Mouse (Mus musculus): ENCODE measurements around the gene Hectd1. TPM values are rescaled to one million over a fixed set of nuclear protein-coding genes. Genes with fewer than 3 reads are reported as not detected.

The Hectd1 gene
- total RNA-seq, 2 experiments from 2014 or later = 95.8 to 97.3 TPM

DNA sequence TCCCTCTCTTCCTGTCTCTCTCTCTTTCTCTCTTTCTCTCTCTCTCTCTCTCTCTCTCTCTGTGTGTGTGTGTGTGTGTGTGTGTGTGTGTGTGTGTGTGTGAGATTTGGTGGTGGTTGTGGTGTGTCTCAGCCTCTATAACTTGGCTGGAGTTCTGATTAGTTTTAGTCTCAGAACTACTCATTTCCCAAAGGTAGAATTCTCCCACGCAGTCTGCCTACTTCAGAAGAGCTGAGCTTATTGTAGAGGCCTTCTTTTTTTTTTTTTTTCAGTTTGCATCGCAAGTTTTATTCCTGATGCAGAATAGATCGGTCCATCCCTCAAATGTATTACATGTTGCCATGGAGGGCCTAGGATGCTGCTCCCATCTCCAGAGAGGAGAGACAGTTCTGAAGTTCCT, 119.6 kb downstream of the Hectd1 start:
- intact Hi-C loops (cut with DNase I) = loop anchor here (2.0 kb wide), 1 partner anchor 19 kb away; no protein-coding TSS in a partner anchor
- no peak for DNase-seq

DNA sequence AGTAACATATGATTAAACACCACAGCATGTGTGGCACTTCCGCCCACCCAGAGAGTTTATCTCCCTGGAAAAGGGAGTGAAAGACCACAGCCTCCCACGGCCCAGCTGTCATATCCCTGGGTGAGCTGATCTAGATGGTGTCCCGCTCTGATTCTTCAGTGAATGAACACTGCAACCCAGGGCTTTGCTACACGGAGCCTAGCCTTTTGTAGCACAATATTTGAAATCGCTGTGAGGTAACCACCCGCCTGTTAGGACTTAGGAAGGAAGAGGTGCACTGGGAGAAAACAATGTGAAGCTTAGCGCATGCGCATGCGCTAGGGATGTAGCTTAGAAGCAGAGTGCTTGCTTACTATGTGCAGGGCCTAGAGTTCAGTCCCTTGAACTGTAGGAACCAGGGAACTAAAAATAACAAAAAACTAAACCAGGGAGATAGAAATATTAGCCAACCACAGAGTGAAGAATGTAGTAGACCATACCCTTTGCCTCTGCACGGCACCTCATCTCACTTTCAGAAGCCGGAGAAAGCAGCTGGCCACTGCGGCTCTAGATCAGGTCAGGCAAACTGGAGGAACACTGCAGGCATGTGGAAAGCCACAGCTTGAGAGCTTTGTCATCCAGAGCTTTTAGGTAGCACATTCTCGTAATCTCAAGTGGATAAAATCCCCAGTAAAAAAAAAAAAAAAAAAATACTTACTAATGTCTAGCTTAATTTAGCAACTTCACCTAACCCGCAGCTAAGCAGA, 120.2 kb downstream of the Hectd1 start:
- peak; percentile 60 to 62 for DNase-seq
- intact Hi-C loops (cut with DNase I) = no loop called here

DNA sequence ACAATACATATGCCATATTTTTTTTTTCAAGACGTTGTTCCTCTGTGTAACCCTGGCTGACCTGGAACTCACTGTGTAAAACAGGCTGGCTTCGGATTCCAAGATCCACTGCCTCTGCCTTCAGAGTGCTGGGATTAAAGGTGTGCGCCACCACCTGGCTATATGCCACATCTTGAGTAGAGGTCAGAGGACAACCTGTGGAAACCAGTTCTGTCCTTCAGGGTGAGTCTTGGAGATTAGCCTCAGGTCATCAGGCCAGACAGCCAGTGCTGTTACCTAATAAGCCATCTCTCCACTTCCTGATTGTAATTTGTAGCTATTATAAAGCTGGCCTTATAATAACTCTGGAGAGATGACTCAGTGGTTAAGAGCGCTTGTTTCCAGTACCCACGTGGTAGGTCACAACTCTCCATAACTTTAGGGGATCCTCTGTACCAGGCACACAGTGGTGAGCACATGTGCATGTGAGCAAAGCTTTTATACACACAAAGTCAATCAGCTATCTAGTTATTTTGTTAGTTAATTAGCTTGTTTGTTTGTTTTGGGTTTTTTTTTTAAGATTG, 122.6 kb downstream of the Hectd1 start:
- DNase-seq = no peak
- intact Hi-C loops (cut with DNase I) = no loop called here

GRCm38 (mm10) chr12:51705778-51706177, 123.6 kb downstream of the Hectd1 start:
- intact Hi-C loops (cut with DNase I) = no loop called here
- DNase-seq = no peak

GRCm38 (mm10) chr12:51704572-51704971, 124.8 kb downstream of the Hectd1 start:
- intact Hi-C loops (cut with DNase I) = no loop called here
- no peak for DNase-seq

- DNase-seq = no peak
- intact Hi-C loops (cut with DNase I) = no loop called here
These were observed 125.5 kb downstream of the Hectd1 start for GRCm38 (mm10) chr12:51703859-51704258.

DNA sequence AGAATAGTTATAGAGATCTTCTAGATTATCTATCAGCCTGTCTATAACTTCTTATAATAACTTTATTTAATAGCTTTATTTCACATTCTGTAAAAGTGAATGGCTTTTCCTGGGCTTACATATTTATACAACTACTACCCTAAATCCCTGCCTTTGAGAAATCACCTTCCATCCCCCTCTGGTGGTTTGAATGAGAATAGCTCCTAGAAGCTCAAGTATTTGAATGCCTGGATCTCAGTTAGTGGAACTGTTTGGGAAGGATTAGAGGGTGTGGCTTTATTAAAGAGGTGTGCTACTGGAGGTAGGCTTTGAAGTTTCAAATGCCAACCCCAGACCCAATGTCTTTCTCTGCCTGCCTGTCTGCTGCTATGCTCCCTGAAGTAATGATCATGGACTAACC, 127.6 kb downstream of the Hectd1 start:
- DNase-seq = no peak
- intact Hi-C loops (cut with DNase I) = no loop called here

GRCm38 (mm10) chr12:51699623-51700393, 129.5 kb downstream of the Hectd1 start:
- intact Hi-C loops (cut with DNase I) = no loop called here
- no peak for DNase-seq

DNA sequence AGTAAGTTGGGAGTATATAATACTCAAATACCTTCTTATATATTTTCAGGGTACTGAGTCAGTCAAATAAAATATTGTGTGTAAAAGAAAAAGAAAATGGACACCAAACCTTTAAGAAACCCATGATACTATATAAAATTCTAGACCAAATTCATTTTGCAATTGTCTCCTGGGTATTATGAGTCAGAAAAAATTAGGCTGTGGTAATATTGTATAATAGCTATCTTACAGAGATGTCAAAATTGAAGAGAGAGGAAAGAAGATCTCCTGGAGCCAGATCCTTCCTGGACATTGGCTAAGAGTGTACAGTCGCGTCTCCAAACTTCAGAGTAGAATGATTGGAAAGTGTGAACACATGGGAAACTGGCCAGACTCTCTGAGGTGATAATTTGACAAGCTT, 133.2 kb downstream of the Hectd1 start:
- no peak for DNase-seq
- intact Hi-C loops (cut with DNase I) = no loop called here

DNA sequence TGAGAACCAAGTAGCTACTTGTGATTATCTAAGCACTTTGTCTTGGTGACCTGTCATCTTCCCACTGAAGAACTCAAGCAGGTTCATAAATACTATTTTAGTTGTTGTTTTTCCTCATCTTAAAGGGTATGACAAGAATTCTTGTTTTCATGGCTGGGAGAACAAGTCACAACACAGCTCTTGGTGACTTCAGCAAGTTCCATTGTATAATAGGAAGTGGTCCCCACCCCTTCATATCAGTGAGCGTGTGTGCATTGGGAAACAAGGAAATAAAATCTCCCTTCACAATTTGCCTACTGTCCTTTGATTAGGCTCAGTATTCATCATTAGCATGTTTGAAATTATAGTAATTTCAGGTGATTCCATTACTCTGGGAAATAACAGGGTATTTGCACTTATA, 134.4 kb downstream of the Hectd1 start:
- no peak for DNase-seq
- intact Hi-C loops (cut with DNase I) = no loop called here

DNA sequence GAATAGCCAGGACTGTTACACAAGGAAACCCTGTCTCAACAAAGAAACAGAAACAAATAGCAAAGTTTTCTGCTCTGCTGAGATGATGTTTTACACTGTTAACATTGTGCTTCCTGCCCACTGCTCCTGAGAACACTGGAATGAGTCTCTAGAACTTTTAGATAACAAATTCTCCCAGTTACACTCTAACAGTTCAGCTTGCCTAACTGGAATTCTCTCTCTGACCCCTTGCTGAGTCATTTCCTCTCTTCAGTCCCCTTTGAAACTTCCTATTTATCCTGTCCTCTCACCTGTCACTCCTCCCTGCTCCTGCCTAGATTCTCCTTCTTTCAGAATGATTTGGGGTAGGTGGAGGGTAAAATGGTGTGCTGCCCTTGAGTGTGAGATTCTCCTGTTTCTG, 135.2 kb downstream of the Hectd1 start:
- intact Hi-C loops (cut with DNase I) = no loop called here
- DNase-seq = no peak

Other genes starting within 250 kb of the Hectd1 start
- gene Coch, start 236.2 kb downstream of the Hectd1 start, total RNA-seq (2021) = under 1 TPM; 0.20 to 0.38 TPM
- 10 to 100 TPM; 36.9 to 37.8 TPM for gene Ap4s1, start 138.5 kb downstream of the Hectd1 start, total RNA-seq (2021)
- gene Strn3, start 137.6 kb downstream of the Hectd1 start, total RNA-seq (2021) = 10 to 100 TPM; 88.2 to 97.4 TPM
- gene Heatr5a, start 141.8 kb upstream of the Hectd1 start, total RNA-seq (2021) = 10 to 100 TPM; 21.8 to 23.0 TPM
- 1 to 10 TPM; 6.8 to 8.4 TPM for gene Dtd2, start 177.0 kb upstream of the Hectd1 start, total RNA-seq (2021)
- gene Gpr33, start 198.5 kb upstream of the Hectd1 start, total RNA-seq (2021) = not detected